Mouse (Mus musculus): ENCODE results near the gene Isoc2b.
"Not testable (repeated sequence)": the region's sequence is repeated elsewhere in the genome, so short reads cannot be mapped to it uniquely, and the experiment has no call there.

Isoc2b gene

DNA sequence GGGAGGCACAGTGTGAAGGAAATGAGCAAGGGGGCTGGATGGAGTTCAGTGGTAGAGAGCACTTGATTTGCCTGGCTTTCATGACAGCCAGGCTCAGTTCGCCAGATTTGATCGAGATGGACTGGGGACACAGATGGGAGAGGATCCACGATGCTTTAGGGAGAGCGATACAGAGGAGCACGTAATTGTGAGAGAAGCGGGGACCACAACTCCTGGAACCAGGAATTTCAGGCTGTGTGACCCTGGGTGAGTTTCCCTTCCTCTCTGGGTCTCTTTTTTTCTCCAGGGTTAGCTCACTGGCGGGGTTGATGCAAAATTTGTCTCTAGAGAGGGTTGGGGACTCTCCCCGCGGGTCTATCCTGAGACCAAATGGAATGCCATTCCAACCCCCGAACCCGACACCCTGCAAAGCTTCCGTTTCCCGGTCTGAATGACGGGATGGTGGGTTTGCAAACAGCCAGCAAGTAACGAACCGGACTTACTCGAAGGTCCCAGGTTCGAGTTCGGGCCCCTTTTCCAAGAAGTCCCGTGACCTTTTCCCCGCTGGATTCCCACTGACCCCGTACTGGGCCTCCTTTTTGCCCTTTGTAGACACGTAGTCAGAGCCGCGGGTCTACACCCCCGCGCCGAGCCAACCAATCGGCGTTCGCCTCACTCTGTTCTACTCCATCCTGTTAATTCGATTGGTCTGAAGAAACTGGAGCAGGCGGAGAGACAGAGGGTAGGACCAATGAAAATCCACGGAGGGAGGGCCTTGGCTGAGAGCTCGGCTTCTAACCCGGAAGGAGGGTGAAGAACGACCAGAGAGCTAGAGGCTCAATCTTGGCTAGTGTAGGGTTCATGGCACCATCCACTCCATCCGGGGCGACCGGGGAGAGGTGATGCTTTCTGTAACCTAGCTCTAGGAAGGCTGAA lies 4.2 kb downstream of the Isoc2b start:
- DNase-seq, result peak; percentile 97 to 98

DNA sequence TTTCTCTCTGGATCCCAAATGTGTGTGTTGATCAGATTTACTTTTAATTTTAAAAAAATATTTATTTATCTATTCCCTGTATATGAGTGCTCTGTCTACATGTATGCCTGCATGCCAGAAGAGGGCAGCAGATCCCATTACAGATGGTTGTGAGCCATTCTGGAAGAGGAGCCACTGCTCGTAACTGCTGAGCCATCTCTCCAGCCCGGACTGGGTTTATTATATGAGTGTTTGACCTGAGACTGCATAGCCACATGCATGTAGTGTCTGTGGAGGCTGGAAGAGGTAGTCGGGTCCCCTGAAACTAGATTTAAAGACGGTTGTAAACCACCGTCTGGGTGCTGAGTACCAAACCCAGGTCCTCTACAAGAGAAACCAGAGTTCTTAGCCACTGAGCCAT lies 5.0 kb downstream of the Isoc2b start:
- DNase-seq, result peak; percentile 44 to 64

DNA sequence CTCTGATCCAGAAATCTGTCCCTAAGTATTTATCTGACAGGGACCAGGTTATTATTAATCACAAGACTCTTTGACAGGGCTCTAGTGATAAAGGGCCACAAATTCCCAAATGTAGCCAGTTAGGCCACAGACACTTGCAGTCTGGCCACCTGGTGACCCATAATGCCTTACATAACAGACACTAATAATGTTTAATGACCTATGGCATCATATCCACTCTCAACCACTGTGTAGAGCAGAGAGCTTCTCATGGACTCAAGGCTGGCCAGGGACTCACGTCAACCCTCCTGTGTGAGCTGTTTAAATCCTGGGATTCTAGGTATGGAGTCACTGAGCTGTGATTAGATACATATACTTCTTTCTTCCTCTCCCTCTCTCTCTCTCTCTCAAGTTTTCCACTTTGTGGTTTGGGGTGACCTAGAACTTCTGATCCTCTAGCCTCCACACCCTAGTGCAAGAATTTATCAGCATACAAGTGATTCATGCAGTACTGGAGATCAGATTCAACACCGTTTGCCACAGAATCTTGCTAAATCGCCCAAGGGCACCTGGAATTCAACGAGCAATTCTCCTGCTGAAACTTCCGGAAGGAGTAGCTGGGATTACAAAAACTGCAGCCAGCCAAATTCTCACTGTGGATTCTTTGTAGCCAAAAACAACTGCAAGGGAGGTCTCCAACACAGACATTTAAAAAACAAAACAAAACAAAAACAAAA lies 5.8 kb downstream of the Isoc2b start:
- no peak for DNase-seq

DNA sequence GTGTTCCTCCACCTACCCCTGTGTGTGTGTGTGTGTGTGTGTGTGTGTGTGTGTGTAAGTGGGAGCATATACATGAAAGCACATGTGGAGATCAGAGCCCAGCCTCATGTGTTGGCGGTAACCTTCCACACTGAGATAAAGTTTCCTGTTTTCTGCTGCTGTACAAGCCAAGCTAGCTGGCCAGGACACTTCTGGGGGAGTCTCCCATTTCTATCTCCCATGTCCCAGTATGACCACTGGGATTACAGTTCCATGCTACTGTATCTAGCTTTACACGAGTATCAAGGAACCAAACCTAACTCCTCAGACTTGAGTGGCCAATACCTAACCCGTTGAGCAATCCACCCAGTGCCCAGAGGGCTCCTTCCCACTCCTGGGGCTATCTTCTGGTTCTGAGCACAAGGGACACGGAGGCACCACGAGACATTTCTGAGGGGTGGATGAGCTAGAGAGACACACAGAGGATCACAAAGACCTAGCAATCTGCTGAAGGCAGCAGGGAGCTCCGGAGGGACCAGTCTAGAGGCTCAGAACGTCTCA lies 6.4 kb downstream of the Isoc2b start:
- no peak for DNase-seq

DNA sequence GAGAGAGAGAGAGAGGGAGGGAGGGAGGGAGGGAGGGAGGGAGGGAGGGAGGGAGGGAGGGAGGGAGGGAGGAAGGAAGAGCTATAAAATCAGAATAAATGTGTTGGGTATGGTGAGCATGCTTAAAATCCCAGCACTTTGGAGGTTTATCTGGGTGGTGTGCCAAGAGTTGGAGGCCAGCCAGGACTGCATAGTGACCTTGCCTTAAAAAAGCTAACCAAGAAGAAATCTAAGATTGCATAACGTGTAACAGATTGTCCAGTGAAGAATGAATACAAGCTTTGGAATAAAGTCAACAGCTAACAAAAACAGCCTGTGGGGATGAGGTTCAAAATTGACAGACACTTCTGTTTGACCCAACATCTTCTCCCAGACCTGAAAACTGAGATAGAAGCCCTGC lies 7.0 kb downstream of the Isoc2b start:
- DNase-seq, result peak; percentile 77 to 85

DNA sequence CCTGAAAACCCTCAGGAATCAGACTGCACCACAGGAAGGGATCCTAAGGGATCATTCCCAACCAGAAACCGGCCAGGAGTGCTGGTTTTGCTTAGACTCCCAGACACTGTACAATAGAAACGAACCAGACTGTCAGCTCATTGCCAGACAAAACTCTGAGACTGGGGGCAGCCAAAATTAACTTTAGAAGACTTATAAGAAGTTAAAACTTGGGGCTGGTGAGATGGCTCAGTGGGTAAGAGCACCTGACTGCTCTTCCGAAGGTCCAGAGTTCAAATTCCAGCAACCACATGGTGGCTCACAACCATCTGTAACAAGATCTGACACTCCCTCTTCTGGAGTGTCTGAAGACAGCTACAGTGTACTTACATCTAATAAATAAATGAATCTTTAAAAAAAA lies 9.1 kb downstream of the Isoc2b start:
- not testable (repeated sequence) for DNase-seq

DNA sequence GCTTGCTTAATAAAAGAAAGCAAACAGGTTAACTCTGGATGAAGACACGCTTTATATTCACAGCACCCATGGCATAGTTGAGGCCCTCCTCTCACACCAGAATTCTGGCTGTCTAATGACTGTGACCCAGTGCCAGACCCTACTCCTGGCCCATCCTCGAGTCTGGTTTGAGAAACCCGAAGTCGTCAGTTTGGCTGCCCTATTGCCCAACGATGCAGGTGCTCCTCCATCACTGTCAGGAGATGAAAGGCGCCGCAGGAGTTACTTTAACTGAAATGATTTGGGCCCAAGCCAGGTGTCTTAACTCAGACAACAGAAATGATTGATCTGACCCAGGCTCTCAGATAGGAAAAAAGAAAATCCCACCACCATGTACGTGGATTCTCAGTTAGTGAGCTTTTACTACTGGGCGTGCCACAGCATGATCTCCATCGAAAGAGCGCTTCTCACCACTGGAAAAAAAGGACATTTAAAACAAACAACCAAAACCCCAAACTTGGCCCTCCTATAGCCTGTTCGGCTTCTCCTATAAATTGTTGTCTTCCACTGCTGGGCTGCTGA lies 10.6 kb downstream of the Isoc2b start:
- no peak for DNase-seq

DNA sequence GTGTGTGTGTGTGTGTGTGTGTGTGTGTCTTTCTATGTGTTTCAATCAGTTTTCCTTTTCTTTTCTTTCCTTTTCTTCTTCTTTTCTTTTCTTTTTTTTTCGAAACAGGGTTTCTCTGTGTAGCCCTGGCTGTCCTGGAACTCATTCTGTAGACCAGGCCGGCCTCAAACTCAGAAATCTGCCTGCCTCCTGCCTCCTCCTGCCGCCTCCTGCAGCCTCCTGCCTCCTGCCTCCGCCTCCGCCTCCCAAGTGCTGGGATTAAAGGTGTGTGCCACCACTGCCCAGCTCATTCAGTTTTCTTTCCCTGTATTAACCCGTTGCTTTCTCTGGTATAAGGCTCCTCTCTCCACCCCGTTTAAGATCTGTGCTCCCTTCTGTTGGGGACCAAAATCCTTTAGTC lies 12.7 kb downstream of the Isoc2b start:
- peak in 1 of 2 experiments; percentile 33 for DNase-seq

DNA sequence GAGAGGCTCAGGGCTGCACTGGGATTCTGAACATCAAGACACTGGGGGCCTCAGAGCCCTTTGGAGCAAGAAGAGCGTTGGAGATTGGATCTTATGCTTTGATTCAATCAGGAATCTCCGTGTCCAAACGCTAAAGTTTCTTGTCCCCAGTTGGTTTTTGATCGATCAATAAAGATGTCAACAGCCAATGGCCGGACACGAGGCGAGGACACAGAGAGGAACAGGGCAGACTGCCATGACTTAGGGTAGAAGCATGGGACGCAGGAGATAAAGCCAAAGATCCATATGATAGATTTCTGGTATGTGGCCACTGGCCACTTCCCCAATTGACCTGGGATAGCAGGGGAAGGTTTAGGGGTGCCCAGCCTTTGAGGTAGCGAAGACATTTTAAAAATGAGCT lies 13.6 kb downstream of the Isoc2b start:
- no peak for DNase-seq

DNA sequence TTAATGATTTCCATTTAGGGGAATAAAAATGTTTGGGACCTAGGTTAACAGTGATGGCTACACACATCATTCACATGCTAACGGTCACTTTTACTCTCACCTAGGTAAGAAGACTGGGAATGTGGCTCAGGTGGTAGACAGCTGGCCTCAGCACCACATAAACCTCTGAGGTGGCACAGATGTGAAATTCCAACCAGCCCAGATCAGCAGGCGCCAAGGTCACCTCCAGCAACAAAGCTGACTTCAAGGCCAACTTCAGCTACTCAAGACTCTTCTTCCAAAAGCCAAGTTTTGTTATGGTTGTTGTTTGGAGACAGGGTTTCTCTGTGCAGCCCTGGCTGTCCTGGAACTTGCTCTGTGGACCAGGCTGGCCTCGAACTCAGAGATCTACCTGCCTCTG lies 16.4 kb downstream of the Isoc2b start:
- no peak for DNase-seq

DNA sequence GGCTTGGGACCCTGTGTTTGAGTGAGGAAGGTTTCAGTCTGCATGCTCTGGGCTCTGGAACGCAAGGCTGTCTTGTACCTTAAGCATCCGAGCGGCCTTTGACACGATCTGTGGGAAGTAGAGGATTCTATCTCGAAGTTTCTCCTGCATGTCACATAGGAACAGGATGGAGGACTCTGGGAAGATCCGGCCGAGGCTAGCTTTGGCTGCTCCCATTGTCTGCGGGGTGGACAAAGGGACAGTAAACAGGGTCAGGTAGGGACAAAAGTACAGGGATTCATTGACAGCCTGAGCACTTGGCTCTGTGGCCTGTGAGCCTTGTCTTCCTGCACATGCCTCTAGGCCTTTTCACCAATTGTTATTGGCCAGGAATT lies 18.8 kb downstream of the Isoc2b start:
- DNase-seq, result no peak

DNA sequence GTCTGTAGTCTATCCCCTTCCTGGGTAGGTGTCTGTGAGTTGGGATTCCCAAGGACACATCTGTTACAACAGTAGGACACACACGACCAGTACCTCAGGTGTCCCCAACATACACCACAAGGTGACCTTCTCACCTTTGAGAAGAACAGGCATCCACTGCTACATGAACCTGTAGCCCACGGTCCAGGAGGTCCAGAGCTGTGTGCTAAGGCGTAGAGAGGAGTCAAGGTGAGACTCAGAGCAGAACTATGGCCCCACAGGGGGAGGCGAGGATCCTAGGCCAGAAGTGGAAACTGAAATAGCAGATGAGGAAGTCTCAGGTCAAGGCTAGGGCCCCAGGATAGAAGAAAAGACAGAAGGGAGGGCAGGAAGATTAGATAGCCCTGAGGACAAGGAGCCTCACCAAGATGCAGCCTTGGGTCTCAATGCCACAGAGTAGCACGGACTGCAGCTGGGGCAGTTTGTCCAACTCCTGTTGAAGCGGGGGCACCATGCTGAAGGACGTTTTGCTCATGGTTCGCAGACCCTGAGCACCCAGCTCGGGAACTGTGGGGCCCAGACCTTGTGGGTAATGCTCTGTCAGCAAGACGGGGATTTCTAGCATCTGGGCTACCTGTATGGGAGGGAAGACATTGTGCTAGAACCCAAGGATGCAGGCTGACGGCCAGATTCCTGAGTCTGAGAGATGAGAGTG lies 19.3 kb downstream of the Isoc2b start:
- DNase-seq, result no peak

DNA sequence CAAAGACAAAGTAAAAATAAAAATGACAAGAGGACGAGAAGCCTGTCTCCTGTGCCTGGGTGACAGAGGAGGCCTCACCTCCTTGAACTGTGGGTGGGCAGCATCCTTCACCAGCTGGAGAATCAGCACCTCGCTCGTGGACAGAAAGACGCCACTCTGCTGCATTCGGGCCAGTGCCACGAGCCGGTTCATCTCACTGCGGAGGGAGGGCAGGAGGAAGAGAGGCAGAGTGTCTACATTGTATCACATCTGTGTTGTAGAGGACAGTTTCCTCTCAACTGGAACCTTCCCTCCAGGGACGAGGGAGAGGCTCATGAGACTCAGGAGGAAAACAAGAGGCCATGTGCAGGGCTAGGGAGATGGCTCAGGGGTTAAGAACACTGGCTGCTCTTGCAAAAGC lies 20.7 kb downstream of the Isoc2b start:
- no peak for DNase-seq

DNA sequence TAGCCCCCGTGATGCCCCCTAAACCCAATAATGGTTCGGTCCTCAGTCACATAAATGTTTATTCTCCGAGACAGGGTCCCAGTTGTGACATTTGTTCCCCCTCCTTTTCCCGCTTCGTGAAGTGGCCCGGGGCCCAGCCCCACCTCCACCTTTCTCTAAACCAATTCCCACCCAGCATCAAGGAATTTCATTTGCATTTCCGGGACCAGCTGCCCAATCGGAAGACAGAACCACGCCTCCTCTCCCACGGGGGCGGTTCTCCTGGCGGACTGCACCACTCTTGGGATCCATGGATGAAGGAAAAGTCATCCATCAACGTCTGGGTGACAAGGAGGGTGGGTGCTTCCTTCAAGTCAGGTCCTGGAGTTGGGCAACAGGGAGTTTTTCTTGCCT lies 25.1 kb downstream of the Isoc2b start:
- peak; percentile 75 to 86 for DNase-seq

DNA sequence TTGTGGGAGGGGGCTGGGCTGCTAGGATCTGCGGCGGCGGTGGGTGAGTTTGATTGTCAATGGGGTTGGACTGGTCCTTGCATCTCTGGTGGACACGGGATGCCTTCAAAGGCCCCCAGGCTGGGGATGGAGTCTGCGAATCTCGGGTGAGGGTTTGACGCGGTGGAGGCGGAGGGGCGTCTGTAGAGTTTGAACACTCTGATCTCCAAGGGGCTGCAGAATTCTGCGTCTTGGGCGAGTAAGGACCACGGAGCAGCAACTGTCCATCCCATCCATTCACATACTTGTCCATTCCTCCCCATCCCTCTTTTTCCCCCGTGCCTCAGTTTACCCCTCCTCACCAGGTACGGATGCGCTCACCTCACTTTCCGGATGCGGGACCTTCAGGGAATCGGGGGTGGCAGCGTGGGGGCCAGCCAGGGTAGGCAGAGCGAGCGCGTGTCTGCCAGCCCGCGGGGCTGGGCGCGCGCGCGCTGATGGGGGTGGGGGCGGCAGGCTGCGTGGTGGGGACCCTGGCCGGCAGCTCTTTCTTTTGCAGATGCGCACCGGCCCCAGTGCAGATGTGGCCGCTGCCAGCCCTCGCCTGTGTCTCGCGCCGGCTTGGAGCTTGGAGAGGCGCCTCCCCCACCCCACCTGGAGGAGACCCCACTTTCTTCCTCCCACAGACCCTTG lies 25.7 kb downstream of the Isoc2b start, which contains the start of gene Shisa7:
Gene Shisa7, minus strand, starts transcription at position 452 of the 672 bp plus-strand sequence.
- no peak for DNase-seq

DNA sequence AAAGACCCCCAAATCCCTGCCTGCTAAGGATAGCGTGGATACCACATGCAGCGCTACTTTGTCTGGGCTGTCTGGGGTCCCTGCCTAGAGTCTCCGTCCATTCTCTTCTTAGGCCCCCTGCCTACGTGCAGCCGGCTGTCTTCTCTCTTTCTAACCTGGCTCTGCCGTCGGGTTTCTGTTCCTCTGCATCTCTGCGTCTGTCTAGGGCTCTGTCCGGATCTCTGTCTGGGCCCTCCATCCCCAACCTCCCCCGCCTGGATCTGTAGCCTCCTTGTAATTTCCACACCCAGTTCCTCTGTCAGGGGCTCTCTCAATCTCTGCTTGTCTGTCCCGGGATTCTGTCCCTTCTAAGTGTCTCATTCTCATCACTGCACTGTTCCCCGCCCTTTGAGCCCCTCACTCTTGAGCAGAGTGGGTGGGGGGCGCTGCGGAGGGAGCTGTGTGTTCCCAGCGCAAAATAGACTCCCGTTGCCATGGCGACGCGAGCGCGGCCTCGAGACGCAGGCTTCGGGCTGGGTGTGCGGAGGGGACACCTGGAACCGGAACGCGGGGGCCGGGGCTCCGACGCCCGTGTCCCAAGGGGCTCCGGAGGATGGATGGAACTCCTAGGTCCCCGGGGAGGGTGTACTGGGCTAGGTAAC lies 26.3 kb downstream of the Isoc2b start:
- DNase-seq, result peak in 1 of 2 experiments; percentile 28

DNA sequence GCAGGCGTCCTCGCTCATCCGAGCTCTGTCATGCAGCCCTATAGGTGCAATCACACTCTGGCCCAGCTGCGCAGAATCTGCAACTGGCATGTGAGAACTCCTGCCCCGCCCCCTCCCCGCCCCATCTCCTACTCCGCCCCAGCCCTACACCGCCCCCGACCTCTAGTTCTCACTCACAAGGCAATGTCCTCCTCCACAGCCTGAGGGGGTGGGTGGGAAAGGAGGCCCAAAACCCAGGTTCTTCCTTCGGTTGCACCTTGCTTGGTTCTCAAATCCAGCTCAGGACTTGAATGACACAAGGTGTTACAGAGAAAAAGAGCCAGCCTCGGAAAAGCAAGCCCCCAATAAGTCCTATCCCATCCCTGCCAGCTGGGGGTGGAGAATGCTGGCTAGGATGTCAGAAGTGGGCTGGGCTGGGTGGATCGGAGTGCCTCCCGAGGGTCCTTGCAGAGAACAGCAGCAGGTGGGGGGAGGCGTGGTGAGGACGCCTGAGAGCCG lies 27.4 kb downstream of the Isoc2b start:
- peak in 1 of 2 experiments; percentile 20 for DNase-seq

DNA sequence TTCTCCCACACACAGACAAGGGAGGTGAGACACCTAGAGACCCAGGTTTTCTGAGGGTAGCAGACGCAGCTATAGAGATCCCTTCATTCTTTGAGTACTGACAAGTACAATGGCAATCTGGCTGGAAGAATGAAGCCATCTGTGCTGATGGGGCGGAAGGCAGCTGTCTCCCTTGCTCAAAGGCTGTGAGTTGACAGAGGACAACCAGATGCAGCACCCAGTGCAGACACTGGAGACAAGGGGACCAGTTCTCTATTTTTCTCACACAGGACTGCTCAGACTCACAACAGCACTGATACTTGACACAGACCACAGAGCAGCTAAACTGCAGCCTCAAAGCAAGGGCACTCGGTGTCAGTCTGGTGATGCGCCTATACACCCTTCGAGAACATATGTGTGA lies 28.0 kb downstream of the Isoc2b start:
- peak in 1 of 2 experiments; percentile 22 for DNase-seq

DNA sequence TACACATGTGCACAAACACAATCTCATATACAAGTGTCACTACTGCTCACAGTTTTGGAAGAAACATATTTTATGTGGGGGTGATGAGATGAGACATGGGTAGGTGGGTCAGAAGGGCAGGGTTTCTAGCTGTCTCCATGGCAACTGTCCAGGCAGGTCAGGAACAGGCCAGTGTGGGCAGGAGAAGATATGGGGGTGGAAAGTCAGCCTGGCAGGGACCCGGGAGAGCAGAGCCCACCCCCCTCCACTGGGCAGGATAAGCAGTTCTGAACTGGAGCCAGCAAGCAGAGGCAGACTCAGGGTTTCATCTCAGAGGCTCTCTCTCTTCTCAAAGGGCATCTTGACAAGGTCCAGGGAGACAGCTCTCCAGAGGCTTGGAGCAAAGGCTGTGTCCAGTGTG lies 32.4 kb downstream of the Isoc2b start:
- no peak for DNase-seq

DNA sequence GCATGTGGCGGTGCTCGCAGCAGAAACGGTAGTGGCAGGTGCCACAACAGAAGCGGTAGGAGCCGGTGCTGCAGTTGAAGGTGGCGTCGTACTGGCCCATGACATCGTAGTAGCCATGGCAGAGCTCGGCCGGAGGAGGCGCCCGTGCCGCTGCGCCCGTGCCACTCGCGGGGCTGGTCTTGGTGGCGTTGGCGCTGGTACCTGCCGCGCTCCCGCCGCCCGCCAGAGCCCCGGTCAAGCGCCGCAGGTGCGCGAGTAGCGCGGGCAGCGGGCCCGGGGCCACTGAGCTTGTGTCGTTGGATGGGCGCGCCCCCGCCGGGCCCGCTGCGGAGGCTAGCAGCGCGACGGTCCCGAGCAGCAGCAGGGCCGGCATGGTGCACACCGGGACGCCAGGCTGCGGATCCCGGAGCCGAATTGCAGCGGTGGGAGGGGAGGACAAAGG lies 33.7 kb downstream of the Isoc2b start:
- DNase-seq, result peak; percentile 82 to 85

DNA sequence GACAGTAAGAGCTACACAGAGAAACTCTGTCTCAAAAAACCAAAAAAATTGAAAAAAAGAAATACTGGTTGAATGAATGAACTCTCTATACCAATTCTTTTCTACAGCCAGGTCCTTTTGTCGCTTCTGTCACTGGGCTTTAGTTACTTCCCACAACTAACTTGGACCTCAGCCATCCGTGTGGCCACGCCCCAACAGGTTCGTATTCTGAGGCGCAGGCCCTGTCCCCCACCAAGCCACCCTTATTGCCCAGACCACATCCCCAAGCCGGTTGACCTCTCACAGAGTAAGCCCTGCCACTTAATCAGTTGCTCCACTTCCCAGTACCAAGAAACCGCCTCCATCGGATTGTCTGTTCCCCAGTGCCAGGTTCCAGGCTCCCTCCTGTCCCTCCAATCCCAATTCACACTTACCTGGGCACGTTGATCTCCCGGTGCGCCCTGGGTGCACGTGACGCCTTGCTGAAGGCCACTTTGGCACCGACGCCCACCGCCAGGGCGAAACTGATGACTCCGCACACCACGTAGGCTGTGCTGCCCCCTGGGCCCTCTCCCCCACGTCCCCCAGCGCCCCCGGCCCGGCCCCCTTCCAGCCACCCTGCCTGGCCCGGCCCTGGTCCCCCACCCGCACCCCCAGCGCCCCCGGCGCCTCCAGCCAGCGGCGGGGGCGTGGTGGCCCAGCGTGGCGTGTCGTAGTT lies 34.3 kb downstream of the Isoc2b start:
- peak; percentile 48 to 56 for DNase-seq

Data from lung, postnatal 4 days (tissue).